Mouse (Mus musculus) testis, postnatal 10 days (tissue): ENCODE measurements at regions not wholly inside any gene's neighbourhood (a gene's known extent, or its start where the extent isn't known, plus 50 kb on each side); places are given as distances from the start of the nearest gene placed in this dataset.

Source experiments
- DNase-seq: peaks from one replicate; pipeline ENCODE4 v3.0.0; 2021; ENCODE audit warnings: low spot score

DNA sequence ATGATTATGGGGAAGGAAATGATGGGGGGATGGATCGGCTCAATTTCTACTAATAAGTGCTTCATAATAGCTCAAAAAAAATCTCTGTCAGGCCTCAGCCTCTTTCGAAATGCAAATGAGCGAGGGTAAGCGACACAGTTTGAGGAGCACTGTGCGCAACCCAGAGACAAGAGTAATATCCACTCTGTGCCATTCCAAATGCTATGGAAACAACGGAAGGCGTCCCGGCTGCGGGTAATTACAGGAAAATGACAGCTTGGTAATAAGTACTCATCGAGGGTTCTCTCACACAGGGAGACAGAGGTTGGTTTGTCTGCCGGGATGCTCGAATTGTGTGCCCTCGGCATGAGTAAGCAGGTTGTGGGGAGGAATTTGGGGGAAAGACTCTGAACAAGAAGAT, 459.9 kb upstream of the Mgmt start:
- DNase-seq = no peak

DNA sequence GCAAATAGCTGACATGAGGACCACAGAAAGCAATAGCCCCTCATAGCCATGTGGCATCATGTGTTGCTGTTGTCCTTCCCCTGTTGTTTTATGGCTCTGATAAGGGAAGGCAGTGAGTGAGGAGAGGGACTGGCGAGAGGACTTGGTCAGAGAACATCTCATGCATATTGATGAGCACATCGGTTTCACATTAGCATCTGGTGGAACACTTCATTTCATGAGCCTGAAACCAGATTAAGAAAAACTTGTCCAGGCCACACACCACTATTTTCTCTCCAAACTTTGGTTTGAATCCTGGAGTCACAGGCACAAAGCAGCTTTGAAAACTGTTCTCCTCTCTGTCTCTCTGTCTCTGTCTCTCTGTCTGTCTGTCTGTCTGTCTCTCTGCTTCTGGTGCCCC, 451.0 kb upstream of the Mgmt start:
- DNase-seq = no peak

DNA sequence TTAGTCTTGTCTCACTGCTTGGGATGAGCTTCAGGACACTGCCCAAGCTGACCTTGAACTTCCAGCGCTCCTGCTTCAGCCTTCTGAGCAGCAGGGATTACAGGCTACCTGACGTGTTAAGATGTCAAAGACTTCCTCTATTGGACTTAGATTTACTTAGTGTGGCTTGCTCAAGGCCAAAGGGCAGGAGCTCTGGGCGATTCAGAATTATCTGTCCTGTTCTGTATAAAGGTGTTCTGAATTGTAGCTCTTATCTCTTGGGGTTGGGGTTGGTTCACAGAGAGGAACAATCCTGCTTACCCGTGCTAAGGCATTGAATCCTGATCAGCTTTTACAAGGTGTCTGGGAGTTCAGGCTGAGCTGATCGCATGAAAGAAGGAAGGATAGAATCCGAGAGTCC, 449.3 kb upstream of the Mgmt start:
- no peak for DNase-seq

DNA sequence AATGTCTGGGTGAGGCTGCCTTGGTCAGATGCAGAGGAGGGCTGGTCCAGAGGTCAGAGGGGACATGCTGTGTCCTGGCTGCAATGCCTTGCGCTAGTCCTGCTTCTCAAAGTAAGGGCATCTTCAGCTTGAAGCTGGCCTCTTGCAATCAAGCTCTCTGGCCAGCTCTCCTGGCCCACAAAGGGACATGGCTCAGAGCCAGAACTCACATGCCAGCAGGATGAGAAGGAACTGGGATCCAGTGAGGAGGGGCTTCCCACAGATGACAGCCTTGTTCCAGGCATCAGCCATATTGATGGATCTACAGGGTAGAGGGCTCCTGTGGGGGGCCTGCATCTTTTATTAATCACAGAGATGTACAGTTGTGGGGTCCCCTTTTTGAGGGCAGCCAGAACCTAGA, 445.1 kb upstream of the Mgmt start:
- DNase-seq = no peak

GRCm38 (mm10) chr7:136451672-136452361, 442.6 kb upstream of the Mgmt start:
- no peak for DNase-seq

DNA sequence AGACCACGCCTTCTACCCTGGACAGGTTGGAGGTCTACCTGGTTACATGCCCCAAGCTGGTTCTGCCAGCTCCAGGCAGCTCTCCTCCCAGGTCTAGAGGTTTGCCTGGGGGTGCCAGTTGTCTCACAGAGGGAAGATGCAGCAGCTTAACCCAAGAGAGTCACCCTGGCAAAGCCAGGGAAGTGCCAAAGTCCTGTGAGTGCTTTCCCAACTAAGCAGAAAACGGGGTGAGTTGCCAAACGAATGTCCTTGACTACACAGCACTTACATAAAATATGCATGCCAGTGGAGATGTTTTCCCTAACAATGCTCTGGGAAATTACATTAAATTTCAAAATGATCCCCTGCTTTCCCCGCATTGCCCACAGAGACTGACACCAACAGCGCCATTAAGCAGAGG, 441.9 kb upstream of the Mgmt start:
- DNase-seq = no peak

- DNase-seq = no peak
Observed at GRCm38 (mm10) chr7:136457171-136457570, 437.2 kb upstream of the Mgmt start.

DNA sequence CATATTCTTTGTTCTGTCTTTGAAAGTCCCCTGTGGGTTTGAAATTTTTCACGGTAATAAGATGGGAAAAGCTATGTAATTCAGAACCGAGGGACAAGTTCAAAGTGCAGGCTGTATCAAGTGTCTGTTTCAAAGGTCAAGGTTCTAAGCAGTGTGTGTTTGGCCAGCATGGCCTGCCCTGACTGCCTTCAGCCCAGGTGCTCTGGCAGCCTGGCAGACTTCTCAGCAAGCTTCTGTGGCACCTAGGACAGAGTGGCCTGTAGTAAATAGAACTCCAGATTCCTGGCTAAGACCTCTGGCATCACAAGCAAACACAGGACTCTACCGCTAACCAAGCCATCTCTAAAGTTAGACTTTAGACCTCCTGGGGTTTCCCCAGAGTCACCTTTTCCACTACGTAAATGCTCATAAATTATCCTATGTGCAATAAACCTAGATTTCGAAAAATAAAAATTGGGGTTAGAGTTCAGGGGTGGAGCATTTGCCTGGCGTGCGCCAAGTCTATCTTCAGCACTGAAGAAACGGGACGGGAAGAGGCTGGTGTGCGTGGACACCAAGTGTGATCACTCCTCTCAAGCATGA, 436.5 kb upstream of the Mgmt start:
- no peak for DNase-seq

DNA sequence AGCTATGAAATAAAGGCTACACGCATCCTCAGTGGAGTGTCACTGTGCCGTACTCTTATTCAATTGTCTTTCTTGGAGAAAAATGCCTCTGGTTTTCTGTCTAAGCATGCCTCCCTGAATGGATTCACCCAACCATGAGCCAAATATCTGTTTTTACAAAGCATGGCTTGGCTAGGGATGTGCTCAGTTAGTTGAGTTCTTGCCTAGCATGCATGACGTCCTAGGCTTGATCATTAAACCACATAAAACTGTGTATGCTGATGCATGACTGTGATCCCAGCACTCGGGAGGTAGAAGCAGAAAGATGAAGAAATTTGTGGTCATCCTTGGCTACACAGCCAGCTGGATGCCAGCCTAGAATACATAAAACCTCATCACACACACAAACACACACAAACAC, 417.3 kb upstream of the Mgmt start:
- DNase-seq = no peak

- no peak for DNase-seq
Observed at GRCm38 (mm10) chr7:136480641-136481202, 413.7 kb upstream of the Mgmt start.

- DNase-seq = no peak
Observed at GRCm38 (mm10) chr7:136483237-136483636, 411.2 kb upstream of the Mgmt start.

GRCm38 (mm10) chr7:136487556-136487955, 406.9 kb upstream of the Mgmt start:
- DNase-seq = no peak

DNA sequence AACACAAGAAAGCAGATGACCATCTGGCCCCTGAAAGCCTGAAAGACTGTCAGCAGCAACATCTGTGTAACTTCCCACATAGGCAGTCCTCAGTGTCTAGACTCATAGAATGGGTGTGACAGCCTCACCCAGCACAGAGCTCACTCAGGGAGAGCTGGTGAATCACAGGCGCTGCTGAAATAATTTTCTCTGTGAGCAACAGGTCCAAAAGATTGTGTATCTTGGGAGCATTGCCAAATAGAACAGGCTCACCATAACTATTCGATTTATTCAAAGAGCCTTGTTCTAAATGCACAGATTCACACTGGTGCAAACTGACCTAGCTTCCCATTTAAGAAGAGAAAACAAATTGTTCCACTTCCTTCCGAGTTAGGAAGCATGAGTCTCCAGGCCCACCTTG, 399.6 kb upstream of the Mgmt start:
- DNase-seq = no peak

GRCm38 (mm10) chr7:136496335-136497242, 397.8 kb upstream of the Mgmt start:
- DNase-seq = no peak

DNA sequence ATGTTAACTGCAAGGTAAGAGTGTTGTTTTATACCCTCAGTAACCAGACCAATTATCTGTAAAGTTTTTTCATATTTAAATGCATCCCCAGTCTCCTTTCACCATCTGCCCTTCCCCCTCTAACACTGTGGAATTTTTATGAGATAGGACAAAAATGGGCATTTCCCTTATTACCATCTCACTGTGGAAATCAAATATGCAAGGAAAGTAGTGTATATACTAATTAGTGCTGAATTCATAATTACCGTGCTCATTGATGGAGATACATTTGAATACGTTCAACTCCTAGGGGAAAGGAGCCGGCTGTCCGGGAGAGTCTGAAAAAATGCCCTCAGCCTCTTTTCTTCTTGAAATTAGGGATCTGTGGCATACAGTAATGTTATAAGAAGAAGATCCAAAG, 394.4 kb upstream of the Mgmt start:
- DNase-seq = no peak

DNA sequence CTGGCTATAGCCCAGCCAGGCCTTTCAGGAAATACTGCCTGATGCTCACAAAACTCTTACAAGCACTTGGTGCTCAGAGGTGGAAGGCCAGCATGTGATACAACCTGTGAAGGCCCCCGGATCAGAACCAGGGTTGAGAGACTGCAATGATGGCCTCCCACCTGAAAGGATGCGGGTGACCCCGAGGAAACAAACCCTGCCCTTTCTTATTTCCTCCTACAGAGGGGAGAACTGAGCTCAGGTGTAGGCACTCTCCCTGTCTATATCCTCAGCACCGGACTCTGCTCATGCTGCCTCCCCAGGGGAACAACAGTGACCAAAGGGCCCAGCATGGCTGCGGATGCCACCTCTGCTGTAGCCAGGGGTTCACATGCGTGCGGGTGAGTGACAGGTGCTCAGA, 393.3 kb upstream of the Mgmt start:
- DNase-seq = no peak

- DNase-seq = no peak
Observed at GRCm38 (mm10) chr7:136501855-136502847, 392.3 kb upstream of the Mgmt start.

DNA sequence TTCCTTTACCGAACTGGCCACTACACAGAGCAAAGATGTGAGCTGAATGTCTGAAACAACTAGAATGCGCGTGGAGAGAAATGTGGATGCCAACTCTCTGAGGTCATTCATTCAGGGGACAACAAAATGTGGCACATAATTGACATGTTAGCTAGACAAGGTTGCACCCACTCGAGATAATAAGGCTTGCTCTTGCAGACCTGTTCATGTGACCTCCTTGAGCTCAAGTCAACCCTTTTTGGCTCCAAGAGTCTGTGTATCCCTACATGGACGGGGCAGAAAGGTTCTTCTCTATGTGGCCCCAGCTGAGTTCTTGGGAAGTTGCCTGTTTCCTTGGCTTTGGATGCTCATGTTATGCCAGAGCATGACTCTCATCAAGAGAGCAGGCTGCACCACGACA, 383.0 kb upstream of the Mgmt start:
- DNase-seq = no peak

DNA sequence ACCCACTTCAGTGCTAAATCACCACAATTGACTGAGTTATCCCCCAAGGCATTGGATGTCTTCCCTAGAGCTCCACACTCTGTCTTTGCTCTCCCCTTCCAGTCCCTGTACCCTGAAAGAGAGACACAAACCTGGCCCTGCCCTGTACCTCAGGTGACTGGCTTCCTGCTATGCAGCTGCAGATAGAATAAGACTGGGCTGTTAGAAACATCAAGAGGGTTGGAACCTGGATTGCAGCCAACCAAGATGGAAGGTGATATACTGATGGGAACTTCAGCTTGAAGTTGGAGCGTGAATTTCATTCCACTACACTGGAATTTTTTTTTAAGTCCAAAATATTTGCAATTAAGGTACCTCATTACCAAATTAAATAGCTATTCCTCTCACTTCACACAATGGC, 379.0 kb upstream of the Mgmt start:
- no peak for DNase-seq

DNA sequence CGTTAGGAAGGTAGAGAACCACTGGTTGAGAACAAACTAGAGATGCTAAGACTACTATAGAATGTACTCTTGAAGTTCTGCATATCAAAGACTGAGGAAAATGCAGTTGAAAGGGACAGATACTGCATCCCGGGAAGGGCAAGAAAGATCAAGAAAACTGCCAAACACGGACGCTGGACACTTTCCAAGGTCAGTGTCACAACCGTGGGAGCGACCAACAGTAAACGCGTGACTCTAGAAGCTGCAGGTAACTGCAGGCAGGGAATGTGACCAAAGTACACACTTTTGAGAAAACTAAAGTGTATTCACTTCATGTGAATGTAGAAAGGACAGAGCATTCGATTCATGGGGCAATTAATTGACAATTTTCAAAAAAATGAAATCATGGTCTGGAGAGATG, 368.6 kb upstream of the Mgmt start:
- DNase-seq = no peak

- DNase-seq = no peak
Observed at GRCm38 (mm10) chr7:136530006-136530785, 364.2 kb upstream of the Mgmt start.
